Mouse (Mus musculus): ENCODE data around the gene Grem1.

DNA sequence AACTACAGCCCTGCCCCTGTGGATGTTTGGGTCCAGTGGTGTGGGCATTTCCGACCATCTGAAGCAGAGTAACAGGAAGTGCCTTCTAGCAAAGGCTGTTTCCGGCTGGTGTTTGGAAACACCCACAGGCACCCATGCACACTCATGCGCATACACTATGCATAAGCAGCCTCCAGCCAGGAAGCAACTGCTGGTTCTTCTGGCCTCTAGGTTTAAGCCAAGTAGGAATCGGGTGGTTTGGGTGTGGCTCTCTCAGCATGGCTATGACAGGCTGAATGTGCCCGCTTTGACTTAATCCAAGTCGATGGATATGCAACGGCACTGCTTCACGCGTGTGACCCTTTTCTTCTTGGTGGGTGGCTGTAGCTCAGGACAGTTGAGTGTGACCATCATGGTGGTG, 9.1 kb downstream of the Grem1 start:
- TF ChIP-seq CEBPB (IDR thresholded peaks at IDR 0.05; ENCODE audit: insufficient read depth, poor library complexity, severe bottlenecking) (no peak), POLR2A (IDR thresholded peaks at IDR 0.05; ENCODE audit: insufficient read length, low read depth) (no peak), POLR2AphosphoS2 (IDR thresholded peaks at IDR 0.05; ENCODE audit: insufficient read length, low read depth) (no peak), MAX (IDR thresholded peaks at IDR 0.05; ENCODE audit: low read depth) (no peak), E2F4 (IDR thresholded peaks at IDR 0.05; ENCODE audit: insufficient read depth) (no peak), USF1 (IDR thresholded peaks at IDR 0.05; ENCODE audit: low read depth) (no peak)

All from myocyte (in vitro differentiated cells).